Mouse (Mus musculus) myocyte (in vitro differentiated cells): ENCODE measurements around the gene Khdc3. TPM values are rescaled to one million over a fixed set of nuclear protein-coding genes. Genes with fewer than 3 reads are reported as not detected.

ENCODE experiments used
- H3K27me3 ChIP-seq: one replicate; pipeline ENCODE4 v1.6.1; 2011; ENCODE audit not compliant: control insufficient read depth, insufficient read depth, insufficient read length
- H3K36me3 ChIP-seq: one replicate; pipeline ENCODE4 v1.6.1; 2011; ENCODE audit not compliant: control insufficient read depth, insufficient read depth
- H3K4me2 ChIP-seq: one replicate; pipeline ENCODE4 v1.6.1; 2011; ENCODE audit warnings: low read depth, control low read depth
- H3K4me3 ChIP-seq: one replicate; pipeline ENCODE4 v1.5.1; 2011; ENCODE audit warnings: mild to moderate bottlenecking, control low read depth, moderate library complexity
- H3K79me2 ChIP-seq: one replicate; pipeline ENCODE4 v1.6.1; 2011; ENCODE audit not compliant: control insufficient read depth, insufficient read depth
- H3ac ChIP-seq: one replicate; pipeline ENCODE4 v1.6.1; 2011; ENCODE audit not compliant: control insufficient read depth, insufficient read length
- CEBPB ChIP-seq: IDR thresholded peaks from 2 replicates; pipeline ENCODE4 v1.6.1; 2011; ENCODE audit warnings: mild to moderate bottlenecking, moderate library complexity; ENCODE audit not compliant: poor library complexity, insufficient read depth, severe bottlenecking
- E2F4 ChIP-seq: IDR thresholded peaks from one replicate; pipeline ENCODE4 v1.6.1; 2011; ENCODE audit warnings: mild to moderate bottlenecking, control low read depth, moderate library complexity; ENCODE audit not compliant: insufficient read depth
- MAX ChIP-seq: IDR thresholded peaks from one replicate; pipeline ENCODE4 v1.6.1; 2011; ENCODE audit warnings: low read depth, mild to moderate bottlenecking, control low read depth
- MYOD1 ChIP-seq, 3 experiments: IDR thresholded peaks; one replicate each; pipeline ENCODE4 v1.6.1; 2011; ENCODE audit warnings: control low read depth in 2 of 3, low read depth in 2 of 3, mild to moderate bottlenecking in 2 of 3, moderate library complexity in 1 of 3; ENCODE audit not compliant: insufficient read length in 2 of 3, control insufficient read depth in 1 of 3
- MYOG ChIP-seq, 3 experiments: IDR thresholded peaks; one replicate each; pipeline ENCODE4 v1.6.1; 2011; ENCODE audit warnings: control low read depth in 2 of 3, low read depth in 2 of 3, mild to moderate bottlenecking in 2 of 3; ENCODE audit not compliant: insufficient read length in 2 of 3, control insufficient read depth in 1 of 3, insufficient read depth in 1 of 3
- POLR2A ChIP-seq: IDR thresholded peaks from one replicate; pipeline ENCODE4 v1.6.1; 2011; ENCODE audit warnings: low read depth, mild to moderate bottlenecking, control low read depth, moderate library complexity; ENCODE audit not compliant: insufficient read length
- POLR2AphosphoS2 ChIP-seq: IDR thresholded peaks from one replicate; pipeline ENCODE4 v1.6.1; 2011; ENCODE audit warnings: low read depth, control low read depth; ENCODE audit not compliant: insufficient read length
- REST ChIP-seq: IDR thresholded peaks from one replicate; pipeline ENCODE4 v1.6.1; 2011; ENCODE audit warnings: mild to moderate bottlenecking, control low read depth, moderate library complexity; ENCODE audit not compliant: insufficient read depth, insufficient read length
- SRF ChIP-seq: IDR thresholded peaks from one replicate; pipeline ENCODE4 v1.6.1; 2011; ENCODE audit warnings: low read depth; ENCODE audit not compliant: control insufficient read depth, insufficient read length
- TCF12 ChIP-seq: IDR thresholded peaks from one replicate; pipeline ENCODE4 v1.6.1; 2011; ENCODE audit warnings: mild to moderate bottlenecking, control low read depth; ENCODE audit not compliant: poor library complexity, insufficient read depth, severe bottlenecking
- TCF3 ChIP-seq: IDR thresholded peaks from one replicate; pipeline ENCODE4 v1.6.1; 2011; ENCODE audit warnings: low read depth, control low read depth; ENCODE audit not compliant: insufficient read length
- USF1 ChIP-seq: IDR thresholded peaks from one replicate; pipeline ENCODE4 v1.6.1; 2011; ENCODE audit warnings: low read depth, mild to moderate bottlenecking, control low read depth, moderate library complexity
- polyA plus RNA-seq: library from polyadenylated mRNA; unstranded; fragments of >200 nt; fragmentation: generic; extraction: Trizol; gene quantifications from one replicate; pipeline ENCODE4 v1.2.1, GENCODE M21; 2012; ENCODE audit warnings: missing spikeins

Khdc3 gene
- polyA plus RNA-seq, 1 experiment, result not detected

DNA sequence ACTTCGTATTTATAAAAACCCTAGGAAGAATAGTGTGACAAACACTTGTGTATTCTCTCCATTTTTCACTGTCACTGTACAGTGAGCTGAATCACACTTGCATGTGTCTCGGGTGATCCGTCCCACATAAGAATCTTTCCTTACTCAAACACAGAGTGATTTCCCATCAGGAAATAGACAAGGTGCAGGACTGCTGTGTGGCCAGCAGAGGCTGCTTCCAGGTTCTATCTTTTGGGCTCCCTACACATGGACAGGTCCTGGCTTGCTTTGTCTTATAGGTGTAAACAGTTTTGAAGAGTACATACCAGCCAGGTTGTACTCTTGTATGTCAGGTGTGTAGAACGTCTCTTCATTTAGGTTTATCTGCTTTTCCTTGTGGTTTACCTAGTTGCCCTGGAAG is 16.4 kb downstream of the Khdc3 start:
- Histone ChIP-seq H3K27me3 (no peaks in the 10 kb centered on the region), H3ac (no peak overlapping the region), H3K36me3 (peaks cover 36% of the 10 kb centered on the region), H3K4me3 (no peak overlapping the region), H3K79me2 (peaks cover 19% of the 10 kb centered on the region), H3K4me2 (no peak overlapping the region)
- TF ChIP-seq POLR2A, result no peak
- TF ChIP-seq SRF, result no peak
- no peak for TF ChIP-seq MAX
- TF ChIP-seq POLR2AphosphoS2, result no peak
- TF ChIP-seq MYOD1 (IDR thresholded peaks at IDR 0.05; ENCODE audit: control insufficient read depth in 1 of 3, insufficient read length in 2 of 3, low read depth in 2 of 3), result no peak
- TF ChIP-seq E2F4, result no peak
- no peak for TF ChIP-seq CEBPB
- no peak for TF ChIP-seq TCF3
- no peak for TF ChIP-seq MYOG (IDR thresholded peaks at IDR 0.05; ENCODE audit: control insufficient read depth in 1 of 3, insufficient read depth in 1 of 3, insufficient read length in 2 of 3, low read depth in 2 of 3)
- TF ChIP-seq TCF12, result no peak
- no peak for TF ChIP-seq REST
- no peak for TF ChIP-seq USF1

- Histone ChIP-seq H3K4me3 (no peak overlapping the region), H3K36me3 (peaks cover 50% of the 10 kb centered on the region), H3ac (no peak overlapping the region), H3K27me3 (no peaks in the 10 kb centered on the region), H3K79me2 (no peaks in the 10 kb centered on the region), H3K4me2 (no peak overlapping the region)
- TF ChIP-seq E2F4 (no peak), MYOD1 (IDR thresholded peaks at IDR 0.05; ENCODE audit: control insufficient read depth in 1 of 3, insufficient read length in 2 of 3, low read depth in 2 of 3) (no peak), USF1 (no peak), REST (no peak), MAX (no peak), SRF (no peak), TCF12 (no peak), CEBPB (no peak), TCF3 (no peak), POLR2AphosphoS2 (no peak), POLR2A (no peak), MYOG (IDR thresholded peaks at IDR 0.05; ENCODE audit: control insufficient read depth in 1 of 3, insufficient read depth in 1 of 3, insufficient read length in 2 of 3, low read depth in 2 of 3) (no peak)
Measured at GRCm38 (mm10) chr9:73121735-73122134, 20.1 kb downstream of the Khdc3 start.

DNA sequence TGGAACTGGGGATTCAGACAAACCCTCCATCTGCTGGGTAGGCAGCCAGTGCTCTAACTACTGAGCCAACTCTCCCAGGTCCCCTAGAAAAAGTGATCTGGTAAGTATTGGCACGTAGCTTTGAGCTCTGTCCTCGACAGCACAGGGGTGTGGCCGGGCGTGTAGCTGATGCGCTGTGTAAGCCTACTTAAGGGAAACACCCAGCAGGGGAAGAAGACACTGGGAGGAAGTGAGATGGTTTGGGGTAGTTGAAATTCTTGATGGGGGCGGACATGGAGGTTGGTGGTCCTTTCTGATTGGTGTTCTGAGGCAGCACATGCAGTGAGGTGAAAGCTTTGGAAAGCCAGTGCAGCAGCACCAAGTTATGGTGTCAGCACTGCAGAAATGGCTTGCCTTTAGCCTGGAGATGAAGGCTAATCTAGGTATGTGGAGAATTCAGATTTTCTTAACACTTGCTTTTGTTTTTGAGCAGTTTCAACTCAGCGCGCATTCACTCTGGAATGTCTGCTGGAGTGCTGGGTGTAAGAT is 23.5 kb downstream of the Khdc3 start:
- TF ChIP-seq USF1 (no peak), SRF (no peak), POLR2A (no peak), E2F4 (no peak), MAX (no peak), REST (no peak), POLR2AphosphoS2 (no peak), MYOD1 (IDR thresholded peaks at IDR 0.05; ENCODE audit: control insufficient read depth in 1 of 3, insufficient read length in 2 of 3, low read depth in 2 of 3) (no peak), CEBPB (no peak), TCF12 (no peak), TCF3 (no peak), MYOG (IDR thresholded peaks at IDR 0.05; ENCODE audit: control insufficient read depth in 1 of 3, insufficient read depth in 1 of 3, insufficient read length in 2 of 3, low read depth in 2 of 3) (no peak)
- no peaks in the 10 kb centered on the region for H3K79me2 ChIP-seq
- no peak overlapping the region for H3K4me2 ChIP-seq
- no peak overlapping the region for H3ac ChIP-seq
- peaks cover 46% of the 10 kb centered on the region for H3K36me3 ChIP-seq
- H3K27me3 ChIP-seq, result no peaks in the 10 kb centered on the region
- H3K4me3 ChIP-seq, result no peak overlapping the region

- no peaks in the 10 kb centered on the region for H3K79me2 ChIP-seq
- no peak overlapping the region for H3K4me3 ChIP-seq
- H3K4me2 ChIP-seq, result no peak overlapping the region
- no peak overlapping the region for H3ac ChIP-seq
- no peak for TF ChIP-seq POLR2AphosphoS2
- TF ChIP-seq MYOD1 (IDR thresholded peaks at IDR 0.05; ENCODE audit: control insufficient read depth in 1 of 3, insufficient read length in 2 of 3, low read depth in 2 of 3), result no peak
- no peak for TF ChIP-seq E2F4
- TF ChIP-seq MAX, result no peak
- TF ChIP-seq POLR2A, result no peak
- no peak for TF ChIP-seq TCF12
- no peak for TF ChIP-seq USF1
- TF ChIP-seq TCF3, result no peak
- no peak for TF ChIP-seq CEBPB
- TF ChIP-seq MYOG (IDR thresholded peaks at IDR 0.05; ENCODE audit: control insufficient read depth in 1 of 3, insufficient read depth in 1 of 3, insufficient read length in 2 of 3, low read depth in 2 of 3), result no peak
- no peak for TF ChIP-seq SRF
- H3K27me3 ChIP-seq, result no peaks in the 10 kb centered on the region
- H3K36me3 ChIP-seq, result peaks cover 31% of the 10 kb centered on the region
Measured at GRCm38 (mm10) chr9:73127457-73127856, 25.8 kb downstream of the Khdc3 start.

GRCm38 (mm10) chr9:73129875-73130274 is 28.2 kb downstream of the Khdc3 start:
- no peak overlapping the region for H3K4me3 ChIP-seq
- H3K4me2 ChIP-seq, result no peak overlapping the region
- H3K27me3 ChIP-seq, result no peaks in the 10 kb centered on the region
- TF ChIP-seq POLR2A, result no peak
- TF ChIP-seq CEBPB, result no peak
- no peak for TF ChIP-seq MYOG (IDR thresholded peaks at IDR 0.05; ENCODE audit: control insufficient read depth in 1 of 3, insufficient read depth in 1 of 3, insufficient read length in 2 of 3, low read depth in 2 of 3)
- TF ChIP-seq E2F4, result no peak
- no peak for TF ChIP-seq TCF3
- TF ChIP-seq TCF12, result no peak
- no peak for TF ChIP-seq REST
- TF ChIP-seq MAX, result no peak
- TF ChIP-seq USF1, result no peak
- no peak for TF ChIP-seq POLR2AphosphoS2
- no peak for TF ChIP-seq SRF
- TF ChIP-seq MYOD1 (IDR thresholded peaks at IDR 0.05; ENCODE audit: control insufficient read depth in 1 of 3, insufficient read length in 2 of 3, low read depth in 2 of 3), result no peak
- peaks cover 16% of the 10 kb centered on the region for H3K36me3 ChIP-seq
- no peaks in the 10 kb centered on the region for H3K79me2 ChIP-seq
- no peak overlapping the region for H3ac ChIP-seq
